ENCODE assay signal across 12 mouse cellular contexts in genomic region chr5:106785065-106785464, GRCm38 (mm10).
DNase-seq lines count a peak whose midpoint lies in the region; ATAC-seq lines count a peak whose summit lies in the region.
"Had no signal": no experiment of that assay in that cellular context is flagged by ENCODE, and none has a peak within 500 bp of the region (broad histone marks: within the 10 kb centered on the region; RNA-seq: fewer than 3 reads in every experiment).

No protein-coding gene starts in this region.

- peaks cover 5% of the 10 kb centered on the region; the same call in 1 of the 2 replicates for H3K4me1 ChIP-seq in heart, embryonic 11.5 days (ENCODE audit: control insufficient read depth, insufficient read depth, low read length)
- peaks cover 10% of the 10 kb centered on the region; the same call in 1 of the 2 replicates for H3K4me1 ChIP-seq in liver, embryonic 13.5 days (replicated peaks)

- H3K9ac ChIP-seq in heart, embryonic 11.5 days (ENCODE audit: low read depth, low read length): no peak overlapping the region
- no peak overlapping the region for H3K9ac ChIP-seq in liver, embryonic 13.5 days
- H3K9ac ChIP-seq: embryonic facial prominence, embryonic 15.5 days; hindbrain, embryonic 12.5 days had no signal

- H3K4me2 ChIP-seq in heart, embryonic 11.5 days: peak overlapping the region; percentile 49
- H3K4me2 ChIP-seq in liver, embryonic 13.5 days: 0 out of 2 replicates have a peak overlapping the region, but pooled peaks have one; percentile 1

- intact Hi-C loops in heart, postnatal 10 days (cut with DNase I): no loop called here

- no peaks in the 10 kb centered on the region for H3K36me3 ChIP-seq in heart, embryonic 11.5 days (ENCODE audit: control insufficient read depth, insufficient read depth, low read length)
- H3K36me3 ChIP-seq in liver, embryonic 13.5 days: no peaks in the 10 kb centered on the region
- H3K36me3 ChIP-seq: embryonic facial prominence, embryonic 15.5 days; hindbrain, embryonic 12.5 days had no signal

- no peaks in the 10 kb centered on the region for H3K9me3 ChIP-seq in heart, embryonic 11.5 days (replicated peaks; ENCODE audit: control insufficient read depth, low read length)
- no peaks in the 10 kb centered on the region for H3K9me3 ChIP-seq in liver, embryonic 13.5 days (replicated peaks)
- H3K9me3 ChIP-seq: embryonic facial prominence, embryonic 15.5 days; hindbrain, embryonic 12.5 days had no signal

- no peak for DNase-seq in heart, postnatal 10 days
- DNase-seq in liver, embryonic 13.5 days: no peak
- no peak for DNase-seq in liver
- DNase-seq in right cerebral cortex, postnatal 10 days (ENCODE audit: low spot score in 2 of 2): no peak
- no peak for DNase-seq in ovary, postnatal 36 days (ENCODE audit: low spot score)
- DNase-seq: adrenal gland, postnatal 25 days; cerebellum, adult 11 months had no signal

- no peaks in the 10 kb centered on the region for H3K27me3 ChIP-seq in heart, embryonic 11.5 days (ENCODE audit: control insufficient read depth, insufficient read depth, low read length)
- peaks cover 4% of the 10 kb centered on the region; the same call in 1 of the 2 replicates for H3K27me3 ChIP-seq in liver, embryonic 13.5 days
- H3K27me3 ChIP-seq: embryonic facial prominence, embryonic 15.5 days; hindbrain, embryonic 12.5 days had no signal

- no peak for ATAC-seq in heart, embryonic 11.5 days (replicated peaks; ENCODE audit: insufficient number of reproducible peaks, low FRiP score, low TSS enrichment)
- ATAC-seq in liver, embryonic 13.5 days (ENCODE audit: low read depth): no peak
- peak; percentile 60; the same call in 1 of the 2 replicates for ATAC-seq in common myeloid progenitor, adult 5-6 weeks (replicated peaks; ENCODE audit: low read depth, poor library complexity, severe bottlenecking)
- ATAC-seq in megakaryocyte progenitor cell, adult 5-6 weeks (replicated peaks; ENCODE audit: poor library complexity): peak; percentile 77

- 74% methylated on average over 2 of the region's 2 CpGs for WGBS in heart, embryonic 11.5 days (ENCODE audit: insufficient replicate concordance)
- 53% methylated on average over 2 of the region's 2 CpGs for WGBS in liver, embryonic 13.5 days (ENCODE audit: insufficient replicate concordance)

- H3K27ac ChIP-seq in heart, embryonic 11.5 days (ENCODE audit: low read depth, low read length): no peak overlapping the region
- H3K27ac ChIP-seq in liver, embryonic 13.5 days: no peak overlapping the region
- H3K27ac ChIP-seq: embryonic facial prominence, embryonic 15.5 days; hindbrain, embryonic 12.5 days had no signal

- 0 out of 2 replicates have a peak overlapping the region, but pooled peaks have one; percentile 25 for H3K4me3 ChIP-seq in heart, embryonic 11.5 days (ENCODE audit: low read depth, low read length)
- H3K4me3 ChIP-seq in liver, embryonic 13.5 days (replicated peaks): no peak overlapping the region

Comparison
In these comparisons a context has a peak if more than half of its experiments do, and no peak if none do; other contexts are left out.
1. ATAC-seq: peak in common myeloid progenitor, adult 5-6 weeks (single experiment) and megakaryocyte progenitor cell, adult 5-6 weeks (single experiment); none in heart, embryonic 11.5 days (single experiment) and liver, embryonic 13.5 days (single experiment).